Mouse (Mus musculus): ENCODE measurements at regions not wholly inside any gene's neighbourhood (a gene's known extent, or its start where the extent isn't known, plus 50 kb on each side); places are given as distances from the start of the nearest gene placed in this dataset.

DNA sequence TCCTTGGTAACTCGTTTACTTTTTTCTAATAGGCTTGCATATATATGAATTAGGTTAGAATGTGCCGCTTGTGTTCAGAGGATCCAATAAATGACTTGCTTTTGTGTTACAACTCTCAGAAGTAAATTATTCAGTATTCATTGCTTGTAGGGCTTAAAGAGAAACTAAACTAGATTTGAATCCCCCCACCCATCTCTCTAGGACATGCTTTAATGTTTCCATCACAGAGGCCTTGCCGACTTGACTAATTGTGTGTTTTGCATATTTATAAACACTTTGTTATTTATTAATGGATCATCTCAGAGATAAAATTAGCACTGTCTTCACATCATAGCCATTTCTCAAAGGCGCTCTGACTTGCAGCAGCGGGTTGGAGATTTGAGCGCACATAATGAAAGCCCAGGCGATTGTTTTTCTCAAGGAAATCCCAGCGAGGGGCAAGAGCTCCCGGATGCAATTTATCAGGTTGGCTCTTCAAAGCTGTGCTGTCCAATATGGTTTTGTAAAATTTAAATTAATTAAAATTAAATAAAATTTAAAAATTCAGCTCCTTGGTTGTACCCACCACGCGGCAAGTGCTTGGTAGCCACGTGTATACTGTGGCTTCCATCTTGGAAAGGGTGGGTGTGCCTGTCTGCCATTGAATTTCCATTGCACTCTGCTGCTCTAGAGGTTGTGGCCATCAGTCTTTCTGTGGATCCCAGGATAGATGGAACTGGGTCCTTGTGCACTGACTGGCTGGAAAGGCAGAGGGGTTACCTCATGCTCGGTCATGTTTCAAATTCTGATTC lies 132.0 kb downstream of the St8sia2 start:
- H3K27ac ChIP-seq (ENCODE audit: low read depth, low read length): no peak overlapping the region
- H3K4me2 ChIP-seq: no peak overlapping the region
- H3K9ac ChIP-seq (ENCODE audit: low read length): no peak overlapping the region
- 92% methylated on average over 13 of the region's 13 CpGs for WGBS
- DNase-seq (ENCODE audit: low spot score, missing footprints): no peak
- H3K36me3 ChIP-seq (ENCODE audit: control insufficient read depth, insufficient read depth, low read length): no peaks in the 10 kb centered on the region
- H3K4me1 ChIP-seq (ENCODE audit: control insufficient read depth, insufficient read depth, low read length): no peaks in the 10 kb centered on the region
- H3K4me3 ChIP-seq (ENCODE audit: low read depth, low read length): no peak overlapping the region
- H3K27me3 ChIP-seq (ENCODE audit: control insufficient read depth, insufficient read depth, low read length): no peaks in the 10 kb centered on the region
- ATAC-seq (ENCODE audit: low FRiP score): no peak
- no peaks in the 10 kb centered on the region for H3K9me3 ChIP-seq (ENCODE audit: control insufficient read depth, low read length)

DNA sequence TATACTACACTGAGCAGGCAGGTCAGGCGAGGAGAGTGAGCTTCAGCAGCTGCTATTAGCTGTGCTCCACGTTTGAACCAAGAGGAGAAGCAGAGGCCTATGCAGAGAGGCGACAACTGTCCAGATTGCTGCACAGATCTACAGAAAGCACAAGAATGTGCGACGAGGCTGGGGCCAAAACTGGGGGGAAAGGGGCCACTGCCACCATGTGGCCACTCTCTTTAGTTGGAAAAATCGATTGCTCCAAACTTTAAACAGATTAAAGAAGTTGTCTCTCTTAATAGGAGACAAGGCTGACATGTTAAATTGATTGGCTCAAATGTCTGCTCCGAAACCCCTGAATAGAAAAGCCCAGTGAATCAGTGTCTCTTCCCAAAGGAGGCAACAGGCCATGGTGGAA lies 127.3 kb downstream of the St8sia2 start:
- no peak overlapping the region for H3K9ac ChIP-seq (ENCODE audit: low read length)
- ATAC-seq (ENCODE audit: low FRiP score): no peak
- 62% methylated on average over 7 of the region's 7 CpGs for WGBS
- no peak overlapping the region for H3K4me3 ChIP-seq (ENCODE audit: low read depth, low read length)
- no peak overlapping the region for H3K27ac ChIP-seq (ENCODE audit: low read depth, low read length)
- H3K4me1 ChIP-seq (ENCODE audit: control insufficient read depth, insufficient read depth, low read length): no peaks in the 10 kb centered on the region
- H3K27me3 ChIP-seq (ENCODE audit: control insufficient read depth, insufficient read depth, low read length): no peaks in the 10 kb centered on the region
- H3K9me3 ChIP-seq (ENCODE audit: control insufficient read depth, low read length): no peaks in the 10 kb centered on the region
- no peak for DNase-seq (ENCODE audit: low spot score, missing footprints)
- H3K4me2 ChIP-seq: no peak overlapping the region
- no peaks in the 10 kb centered on the region for H3K36me3 ChIP-seq (ENCODE audit: control insufficient read depth, insufficient read depth, low read length)
